Mouse (Mus musculus) kidney, postnatal 0 days (tissue): Measurements from ENCODE around the gene Hpca. TPM values are rescaled to one million over a fixed set of nuclear protein-coding genes. Genes with fewer than 3 reads are reported as not detected.
A peak's percentile ranks its signal among the peaks of the same experiment; 100 is the strongest.

ENCODE experiments used
- ATAC-seq: fragments of 200-750 bp; cut with Nextera tagmentation; replicated peaks from 2 replicates; pipeline ENCODE4 v1.8.0; 2017; ENCODE audit warnings: low read depth, moderate number of reproducible peaks, moderate TSS enrichment, moderate library complexity; ENCODE audit not compliant: low FRiP score
- DNase-seq: peaks from one replicate; pipeline ENCODE4 v3.0.0-alpha.2; 2016; ENCODE audit warnings: low spot score
- H3K27ac ChIP-seq: fragments of 300-500 bp; sonication (generic); 2 replicates; pipeline ENCODE4 v1.5.1; 2014; ENCODE audit warnings: mild to moderate bottlenecking
- H3K27me3 ChIP-seq: fragments of 300-500 bp; sonication (generic); 2 replicates; pipeline ENCODE4 v1.6.1; 2014; ENCODE audit warnings: low read length, mixed read lengths; ENCODE audit not compliant: insufficient read depth
- H3K36me3 ChIP-seq: fragments of 300-500 bp; sonication (generic); 2 replicates; pipeline ENCODE4 v1.6.1; 2014; ENCODE audit warnings: low read length, mixed read lengths; ENCODE audit not compliant: insufficient read depth
- H3K4me1 ChIP-seq: fragments of 300-500 bp; sonication (generic); replicated peaks from 2 replicates; pipeline ENCODE4 v1.6.1; 2014; ENCODE audit warnings: antibody characterized with exemption, low read length, mixed read lengths; ENCODE audit not compliant: insufficient read depth
- H3K4me2 ChIP-seq: fragments of 300-500 bp; sonication (generic); 2 replicates; pipeline ENCODE4 v1.6.1; 2014; ENCODE audit warnings: mild to moderate bottlenecking, low read length, moderate library complexity, mixed read lengths
- H3K4me3 ChIP-seq: fragments of 300-500 bp; sonication (generic); replicated peaks from 2 replicates; pipeline ENCODE4 v1.5.1; 2014; ENCODE audit warnings: low read depth, low read length
- H3K9ac ChIP-seq: fragments of 300-500 bp; sonication (generic); 2 replicates; pipeline ENCODE4 v1.6.1; 2014; ENCODE audit warnings: low read depth, low read length
- H3K9me3 ChIP-seq: fragments of 300-500 bp; sonication (generic); replicated peaks from 2 replicates; pipeline ENCODE4 v1.6.1; 2016; ENCODE audit warnings: low read length, inconsistent platforms, mixed read lengths
- CTCF ChIP-seq: IDR thresholded peaks from 2 replicates; pipeline ENCODE4 v1.5.1; 2016; ENCODE audit warnings: antibody characterized with exemption, low read depth, mild to moderate bottlenecking, moderate library complexity
- WGBS: fragments of 180-500 bp; shearing (Covaris S2); extraction: QIAGEN DNeasy Blood & Tissue Kit; methylation state at CpG from one replicate; pipeline ENCODE4 v1.1.7; 2014; 5-methylcytosine and 5-hydroxymethylcytosine counted together
- polyA plus RNA-seq: library from polyadenylated mRNA; unstranded; fragments of >200 nt; fragmentation: Nextera tagmentation; extraction: Ambion mirVana; gene quantifications from 2 replicates; pipeline ENCODE4 v1.2.1, GENCODE M21; 2015

Hpca gene
- polyA plus RNA-seq, 1 experiment from 2014 or later: 1.0 TPM

DNA sequence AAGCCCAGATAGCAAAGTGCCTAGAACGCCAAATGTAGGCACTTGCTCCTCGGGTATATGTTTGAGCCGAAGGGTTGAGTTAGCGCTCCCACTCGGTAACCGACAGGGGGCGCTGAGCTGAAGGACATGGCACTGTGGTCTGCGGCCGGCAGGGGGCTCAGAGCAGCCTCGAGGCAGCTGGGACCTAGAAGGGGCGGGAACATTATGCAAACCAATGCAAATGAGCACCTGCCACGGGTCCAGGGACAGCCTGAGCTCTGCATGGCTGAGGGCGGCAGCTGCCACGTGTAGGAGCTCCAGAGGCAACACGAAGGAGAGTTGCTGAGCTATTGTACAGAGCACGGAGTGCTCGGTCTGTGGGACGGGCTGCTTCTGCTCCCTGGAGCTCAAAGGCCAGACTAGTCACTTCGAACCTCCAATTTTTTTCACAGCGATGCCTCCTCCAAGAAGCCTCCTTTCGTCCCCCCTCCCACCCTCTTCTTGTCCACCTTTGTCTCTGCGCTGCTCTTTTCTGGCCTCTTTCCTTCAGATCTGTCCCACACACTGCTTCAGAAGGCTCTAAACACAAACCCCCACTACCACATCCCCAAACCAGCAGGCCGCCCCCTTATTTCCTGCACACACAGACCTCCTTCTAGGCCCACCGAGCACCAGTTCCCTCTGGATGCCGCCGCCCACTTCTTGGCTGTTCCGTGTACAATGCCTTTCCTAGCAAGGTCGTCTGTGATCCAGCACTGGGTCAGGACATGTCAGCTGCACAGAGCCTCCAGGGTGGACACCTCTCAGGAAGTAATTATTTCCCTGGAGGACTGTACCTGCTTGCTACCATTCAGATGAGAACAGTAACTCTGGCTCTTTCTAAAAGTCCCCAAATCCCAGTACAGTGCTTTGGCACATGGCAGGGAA is 8.5 kb downstream of the Hpca start:
- H3K36me3 ChIP-seq: no peaks in the 10 kb centered on the region
- ATAC-seq (peak; percentile 75), DNase-seq (peak; percentile 92)
- no peak overlapping the region for H3K4me2 ChIP-seq
- H3K4me3 ChIP-seq: no peak overlapping the region
- no peak overlapping the region for H3K27ac ChIP-seq
- peaks cover 6% of the 10 kb centered on the region; the same call in 1 of the 2 replicates for H3K4me1 ChIP-seq
- WGBS: 30% methylated on average over 28 of the region's 28 CpGs
- H3K9ac ChIP-seq: no peak overlapping the region
- no peaks in the 10 kb centered on the region for H3K27me3 ChIP-seq
- no peaks in the 10 kb centered on the region for H3K9me3 ChIP-seq
- peak; percentile 99 for TF ChIP-seq CTCF

DNA sequence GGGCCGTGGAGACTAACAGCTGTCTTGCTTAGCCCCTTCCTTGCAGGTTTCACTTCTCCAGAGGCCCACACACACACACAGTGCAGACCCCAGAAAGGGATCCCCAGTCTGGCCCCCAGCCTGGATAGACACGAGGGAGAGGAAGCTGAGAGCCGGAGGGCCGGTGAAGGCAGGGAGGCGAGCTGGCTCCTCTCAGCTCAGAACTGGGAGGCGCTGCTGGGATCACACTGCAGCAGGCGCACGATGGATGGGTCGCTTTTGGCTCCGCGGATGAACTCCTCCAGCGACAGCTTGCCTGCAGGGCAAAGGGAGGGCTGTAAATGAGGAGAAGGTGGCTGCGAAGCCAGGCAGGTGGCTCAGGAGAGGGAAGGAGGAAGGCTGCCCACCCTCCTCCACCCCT is 9.6 kb downstream of the Hpca start:
- Histone ChIP-seq H3K27ac (no peak overlapping the region), H3K9ac (no peak overlapping the region), H3K9me3 (no peaks in the 10 kb centered on the region), H3K4me2 (no peak overlapping the region), H3K4me3 (no peak overlapping the region), H3K4me1 (peaks cover 6% of the 10 kb centered on the region; the same call in 1 of the 2 replicates), H3K36me3 (no peaks in the 10 kb centered on the region), H3K27me3 (no peaks in the 10 kb centered on the region)
- DNase-seq (no peak), ATAC-seq (no peak)
- 32% methylated on average over 13 of the region's 13 CpGs for WGBS
- no peak for TF ChIP-seq CTCF

DNA sequence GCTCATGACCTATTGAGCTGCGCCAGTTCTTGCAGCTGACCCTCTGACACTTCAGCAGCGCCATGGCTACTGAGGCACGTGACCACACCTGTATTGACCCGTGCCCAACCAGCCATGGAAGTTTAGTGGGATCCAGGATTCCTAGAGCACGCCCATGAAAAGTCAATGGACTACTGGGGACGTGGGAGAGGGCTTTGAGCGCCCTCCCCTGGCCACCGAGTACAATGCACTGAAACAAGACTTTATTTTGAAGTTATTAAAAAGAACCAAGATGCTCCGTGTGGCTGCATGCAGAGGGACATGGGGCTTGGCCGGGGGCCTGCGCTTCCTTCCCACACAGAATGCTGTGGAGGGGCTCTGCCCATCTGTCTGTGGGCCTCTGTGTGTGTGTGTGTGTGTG is 10.5 kb downstream of the Hpca start:
- TF ChIP-seq CTCF: peak; percentile 64
- Histone ChIP-seq H3K27ac (no peak overlapping the region), H3K27me3 (0 out of 2 replicates have a peak, but pooled peaks cover 4% of the 10 kb centered on the region), H3K9ac (no peak overlapping the region), H3K36me3 (no peaks in the 10 kb centered on the region), H3K4me3 (no peak overlapping the region), H3K9me3 (no peaks in the 10 kb centered on the region), H3K4me1 (peaks cover 6% of the 10 kb centered on the region; the same call in 1 of the 2 replicates), H3K4me2 (no peak overlapping the region)
- DNase-seq (peak; percentile 46), ATAC-seq (0 out of 2 replicates have a peak, but pooled peaks have one; percentile 8)
- 48% methylated on average over 11 of the region's 11 CpGs for WGBS

DNA sequence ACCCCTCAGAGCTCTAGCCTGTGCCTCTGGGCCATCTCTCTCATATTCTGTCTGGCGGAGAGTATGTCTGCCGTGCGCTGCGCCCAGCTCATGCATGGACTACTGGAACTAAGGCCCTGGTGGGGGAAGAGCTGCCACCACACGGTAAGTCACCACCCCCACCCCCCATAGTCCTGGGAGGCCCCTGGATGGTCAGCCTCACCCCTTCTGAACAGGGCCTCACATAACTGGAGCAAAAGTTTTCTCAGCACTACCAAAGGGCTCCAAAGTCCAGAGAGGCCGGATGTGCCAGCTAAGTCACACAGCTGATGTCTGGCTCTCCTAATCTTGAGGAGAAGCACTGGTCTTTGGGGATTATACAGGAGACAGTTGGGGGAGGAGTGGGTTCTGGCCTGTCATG is 11.0 kb downstream of the Hpca start:
- Histone ChIP-seq H3K27ac (no peak overlapping the region), H3K27me3 (peaks cover 7% of the 10 kb centered on the region; the same call in 1 of the 2 replicates), H3K36me3 (no peaks in the 10 kb centered on the region), H3K4me1 (peaks cover 8% of the 10 kb centered on the region; the same call in 1 of the 2 replicates), H3K4me2 (no peak overlapping the region), H3K9me3 (no peaks in the 10 kb centered on the region), H3K9ac (no peak overlapping the region), H3K4me3 (no peak overlapping the region)
- ATAC-seq: no peak
- no peak for DNase-seq
- TF ChIP-seq CTCF: no peak
- WGBS: 85% methylated on average over 6 of the region's 6 CpGs

DNA sequence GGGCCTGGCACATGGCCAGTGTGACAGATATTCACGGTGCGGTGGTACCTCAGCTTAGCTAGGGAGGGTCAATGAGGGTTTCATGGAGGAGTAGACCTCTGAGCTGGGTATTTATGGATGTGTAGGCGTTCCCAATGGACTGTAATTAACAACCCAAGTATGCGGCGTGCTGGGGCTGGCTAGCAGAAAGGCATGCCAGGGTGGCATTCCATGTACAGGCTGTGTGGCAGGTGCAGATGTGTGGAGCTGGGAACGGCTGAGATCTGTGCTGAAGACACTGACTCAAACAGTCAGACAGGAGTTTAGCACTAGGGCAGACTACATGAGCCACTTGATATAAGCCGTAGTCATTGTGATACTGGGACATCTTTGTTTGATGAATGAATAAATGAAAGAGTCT is 13.2 kb downstream of the Hpca start:
- Histone ChIP-seq H3K27ac (no peak overlapping the region), H3K9ac (no peak overlapping the region), H3K27me3 (peaks cover 10% of the 10 kb centered on the region; the same call in 1 of the 2 replicates), H3K9me3 (no peaks in the 10 kb centered on the region), H3K4me3 (no peak overlapping the region), H3K4me1 (peaks cover 15% of the 10 kb centered on the region; the same call in 1 of the 2 replicates), H3K4me2 (no peak overlapping the region), H3K36me3 (no peaks in the 10 kb centered on the region)
- TF ChIP-seq CTCF: no peak
- no peak for ATAC-seq
- DNase-seq: no peak
- WGBS: 48% methylated on average over 7 of the region's 7 CpGs

DNA sequence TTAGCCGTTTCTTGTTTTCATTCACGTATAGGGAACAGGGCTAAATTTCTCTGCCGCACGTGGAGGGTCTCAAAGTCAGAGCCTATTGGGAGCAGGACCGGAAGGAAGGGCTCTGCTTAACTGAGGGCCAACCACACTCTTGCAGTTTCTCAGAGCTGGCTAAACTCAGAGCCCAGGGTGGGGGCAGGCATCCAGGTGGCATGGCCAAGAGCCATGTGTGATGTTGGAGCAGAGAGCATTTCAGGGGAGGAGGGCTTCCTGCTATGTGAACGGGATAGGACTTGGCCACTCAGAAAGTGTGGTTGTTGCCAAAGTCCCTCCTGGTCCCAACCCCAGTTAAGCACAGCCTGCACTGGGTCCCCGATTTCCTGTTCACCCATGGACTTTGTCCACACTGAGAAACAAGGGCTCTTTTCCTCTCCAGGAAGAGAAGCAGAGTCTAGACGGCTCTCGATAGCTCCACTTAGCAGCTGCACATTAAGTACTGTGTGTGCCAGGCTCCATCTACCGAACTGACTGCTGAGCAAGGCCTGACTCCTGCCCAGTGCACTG is 14.4 kb downstream of the Hpca start:
- Histone ChIP-seq H3K4me1 (peaks cover 15% of the 10 kb centered on the region; the same call in 1 of the 2 replicates), H3K4me3 (no peak overlapping the region), H3K27ac (no peak overlapping the region), H3K4me2 (no peak overlapping the region), H3K9ac (no peak overlapping the region), H3K27me3 (peaks cover 12% of the 10 kb centered on the region; the same call in 1 of the 2 replicates), H3K9me3 (no peaks in the 10 kb centered on the region), H3K36me3 (no peaks in the 10 kb centered on the region)
- DNase-seq (no peak), ATAC-seq (no peak)
- WGBS: 65% methylated on average over 10 of the region's 10 CpGs
- no peak for TF ChIP-seq CTCF
